Mouse (Mus musculus): ENCODE data around the gene Slc8a3. TPM values are rescaled to one million over a fixed set of nuclear protein-coding genes. Genes with fewer than 3 reads are reported as not detected.

The Slc8a3 gene
- not detected in 2 replicates for polyA plus RNA-seq (2012)

GRCm38 (mm10) chr12:81332875-81333421 lies at the start of gene Slc8a3:
TSS of gene Slc8a3 (minus strand) at chr12:81333180.

GRCm38 (mm10) chr12:81379364-81379763 lies 46.4 kb upstream of the Slc8a3 start, which contains the start of gene Gm4787:
TSS of gene Gm4787 (minus strand) at chr12:81379464.

Other genes starting within 250 kb of the Slc8a3 start
- gene Gm4787, start 46.3 kb upstream of the Slc8a3 start, polyA plus RNA-seq (2012) = 0.04 TPM in 1 of 2 replicates, not detected in the other
- 0.02 TPM in 1 of 2 replicates, not detected in the other for gene Adam4, start 88.8 kb upstream of the Slc8a3 start, polyA plus RNA-seq (2012)
- 33.7 and 49.7 TPM in 2 replicates for gene Cox16, start 151.9 kb upstream of the Slc8a3 start, polyA plus RNA-seq (2012)
- gene Gm20498, start 199.7 kb upstream of the Slc8a3 start, polyA plus RNA-seq (2012) = 47.0 and 47.9 TPM in 2 replicates
- 1.4 and 1.5 TPM in 2 replicates for gene Synj2bp, start 199.7 kb upstream of the Slc8a3 start, polyA plus RNA-seq (2012)
- 0.04 TPM in 1 of 2 replicates, not detected in the other for gene Adam21, start 235.3 kb upstream of the Slc8a3 start, polyA plus RNA-seq (2012)